Mouse (Mus musculus): ENCODE data around the gene Tmem98.

Tmem98 gene

DNA sequence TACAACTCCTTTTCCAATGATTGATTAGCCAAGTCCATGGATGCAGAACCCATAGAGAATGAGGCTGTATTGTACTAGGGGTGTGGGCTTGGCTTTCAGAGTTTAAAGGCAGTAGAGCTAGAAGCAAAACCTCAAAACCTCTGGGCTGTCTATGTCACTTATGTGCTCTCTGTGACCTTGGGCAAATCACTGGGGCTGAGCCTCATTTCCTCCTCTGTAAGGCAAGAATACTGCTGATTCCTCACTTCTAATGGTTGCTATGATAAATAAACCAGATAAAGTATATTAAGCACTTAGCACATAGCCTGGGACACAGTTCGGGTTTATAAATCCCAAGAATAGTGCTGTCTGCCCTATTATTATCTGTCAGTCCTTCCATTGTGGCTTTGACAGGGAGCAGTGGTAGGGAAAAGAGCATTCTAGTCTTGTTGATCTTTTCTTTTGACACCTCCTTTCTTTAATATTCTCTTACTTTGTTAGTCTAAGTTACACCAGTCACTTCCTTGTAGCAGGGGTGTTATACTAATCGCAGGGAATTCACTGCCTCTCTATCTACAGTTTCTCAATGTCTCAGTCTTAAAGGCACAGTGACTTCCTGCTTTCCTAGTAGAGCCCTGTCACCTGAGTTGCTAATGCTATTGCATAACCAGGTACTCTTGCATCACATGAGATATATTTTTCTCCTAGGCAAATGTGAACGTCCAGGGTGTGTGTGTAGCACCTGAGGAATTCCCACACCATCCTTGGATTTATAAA is 18.1 kb upstream of the Tmem98 start:
- no peak for DNase-seq

DNA sequence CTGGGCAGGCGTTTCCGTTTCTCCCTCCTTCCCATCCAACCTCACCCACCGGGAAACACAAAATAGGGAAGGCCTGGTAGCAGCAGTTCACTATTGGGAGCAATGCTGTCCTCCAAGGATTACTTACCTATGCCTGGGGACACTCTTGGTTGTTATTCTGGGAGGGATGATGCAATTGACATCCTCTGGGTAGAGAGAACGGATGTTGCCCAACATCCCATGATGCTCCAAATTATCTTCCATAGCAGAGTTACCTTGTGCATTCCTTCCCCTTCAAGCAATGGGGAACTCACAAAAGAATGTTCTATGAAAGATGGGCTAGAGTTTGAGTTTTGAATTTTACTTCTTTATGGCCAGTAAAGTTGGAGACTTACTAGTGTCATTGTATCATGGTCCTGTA is 16.6 kb upstream of the Tmem98 start:
- no peak for DNase-seq

DNA sequence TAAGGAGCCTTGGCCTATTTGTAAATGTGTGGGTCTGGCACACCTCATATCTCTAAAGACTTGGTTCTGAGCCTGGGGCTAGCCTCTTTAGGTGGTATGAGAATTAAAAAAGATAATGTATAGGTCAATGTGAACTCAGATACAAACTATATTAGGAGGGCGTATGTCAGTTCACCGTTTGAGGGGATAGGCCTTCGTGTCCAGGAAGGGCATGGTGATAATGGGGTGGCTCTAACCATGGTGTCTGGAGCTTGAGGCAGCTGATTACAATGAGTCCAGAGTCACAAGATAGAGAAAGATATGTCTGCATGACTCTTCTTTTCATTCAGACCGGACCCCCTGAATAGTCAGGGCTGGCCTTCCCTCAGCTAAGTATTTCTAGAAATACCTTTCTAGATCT is 15.7 kb upstream of the Tmem98 start:
- no peak for DNase-seq

GRCm38 (mm10) chr11:80795431-80795830 is 14.5 kb upstream of the Tmem98 start:
- DNase-seq, result no peak

DNA sequence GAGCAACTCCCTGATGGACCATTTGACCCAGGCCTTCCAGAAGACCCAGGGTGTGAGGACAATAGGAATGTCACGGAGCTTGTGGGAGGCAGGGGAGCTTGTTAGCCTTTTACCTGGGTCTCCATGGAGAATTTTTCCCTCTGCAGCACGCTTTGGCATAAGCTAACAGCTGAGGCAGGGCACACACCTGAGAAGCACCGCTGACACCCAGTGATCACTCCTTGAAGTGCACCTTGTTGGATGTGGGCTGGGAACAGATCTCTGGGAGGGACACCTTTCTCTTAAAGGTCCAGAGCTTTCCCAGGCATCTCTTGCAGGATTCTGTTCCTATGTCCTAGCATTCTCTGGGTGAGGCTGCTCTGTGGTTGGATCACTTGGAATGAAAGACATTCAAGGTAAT is 10.0 kb upstream of the Tmem98 start:
- DNase-seq, result no peak

DNA sequence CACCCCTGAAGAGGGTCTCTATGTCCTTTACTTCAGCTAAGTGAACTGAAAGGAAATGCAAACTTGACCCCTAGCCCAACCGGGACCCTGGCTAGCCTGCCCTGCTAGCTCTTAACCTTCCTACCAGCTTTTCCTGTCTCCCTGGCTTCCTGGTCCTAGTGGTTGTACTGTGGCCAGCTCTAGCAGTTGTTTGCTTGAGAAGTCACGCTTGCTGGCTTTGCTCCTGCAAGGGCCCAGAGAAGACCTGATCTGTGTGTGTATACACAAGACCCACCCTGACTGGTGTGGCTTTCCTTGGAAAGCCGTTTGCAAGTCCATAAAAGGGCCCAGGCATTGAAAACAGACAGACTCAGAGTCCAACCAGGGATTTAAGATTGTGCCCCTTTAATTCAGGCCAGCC is 7.3 kb upstream of the Tmem98 start:
- no peak for DNase-seq

DNA sequence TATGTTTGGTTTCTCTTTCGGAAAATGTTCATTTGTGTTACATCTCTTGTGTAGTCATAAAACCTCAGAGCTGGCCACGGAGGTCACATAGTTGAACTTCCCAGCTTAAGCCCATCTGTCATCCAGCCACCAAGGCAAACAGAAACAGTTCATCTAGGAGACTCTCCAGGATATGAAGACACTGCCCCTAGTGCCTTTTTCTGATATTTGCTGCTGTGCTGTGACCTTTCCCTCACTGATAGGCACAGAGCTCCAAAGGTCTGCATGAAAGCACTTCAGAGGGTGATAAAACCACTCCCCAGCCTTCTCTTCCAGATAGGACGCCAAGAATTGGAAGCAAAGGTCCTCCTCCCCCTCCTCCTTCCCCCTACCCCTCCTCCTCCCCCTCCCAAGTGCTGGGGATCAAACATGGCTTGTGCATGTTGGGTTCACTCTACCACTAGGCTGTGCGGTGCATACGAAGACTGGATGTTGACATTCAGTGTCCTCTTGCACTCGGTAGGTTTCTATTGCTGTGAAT is 1.4 kb upstream of the Tmem98 start:
- no peak for DNase-seq

- no peak for DNase-seq
These were observed 346 bp upstream of the Tmem98 start for GRCm38 (mm10) chr11:80809666-80809992.

GRCm38 (mm10) chr11:80811156-80811555 is 1.2 kb downstream of the Tmem98 start:
- DNase-seq, result no peak

DNA sequence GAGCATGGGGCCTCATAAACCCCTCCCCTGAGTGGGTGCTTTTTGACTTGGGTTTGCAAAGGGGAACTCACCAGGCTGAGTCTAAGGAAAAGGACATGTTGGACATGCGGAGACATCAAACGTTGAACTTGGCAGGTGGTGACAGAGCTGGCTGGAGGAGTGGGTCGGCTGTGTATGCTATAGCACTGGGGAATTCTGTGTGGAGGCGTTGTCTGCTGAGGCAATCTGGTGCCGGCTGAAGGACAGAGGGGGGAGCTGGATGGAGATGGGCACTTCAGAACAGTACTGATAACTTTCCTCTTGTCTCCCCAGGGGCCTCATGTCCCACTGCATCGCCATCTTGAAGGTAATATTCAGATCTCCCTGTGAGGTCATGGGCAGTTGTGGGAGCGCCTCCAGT is 5.4 kb downstream of the Tmem98 start:
- DNase-seq, result no peak

GRCm38 (mm10) chr11:80818060-80818697 is 8.2 kb downstream of the Tmem98 start:
- DNase-seq, result peak; percentile 29

- no peak for DNase-seq
These were observed 10.1 kb downstream of the Tmem98 start for GRCm38 (mm10) chr11:80820085-80820484.

- no peak for DNase-seq
These were observed 11.3 kb downstream of the Tmem98 start for GRCm38 (mm10) chr11:80821296-80821695.

DNA sequence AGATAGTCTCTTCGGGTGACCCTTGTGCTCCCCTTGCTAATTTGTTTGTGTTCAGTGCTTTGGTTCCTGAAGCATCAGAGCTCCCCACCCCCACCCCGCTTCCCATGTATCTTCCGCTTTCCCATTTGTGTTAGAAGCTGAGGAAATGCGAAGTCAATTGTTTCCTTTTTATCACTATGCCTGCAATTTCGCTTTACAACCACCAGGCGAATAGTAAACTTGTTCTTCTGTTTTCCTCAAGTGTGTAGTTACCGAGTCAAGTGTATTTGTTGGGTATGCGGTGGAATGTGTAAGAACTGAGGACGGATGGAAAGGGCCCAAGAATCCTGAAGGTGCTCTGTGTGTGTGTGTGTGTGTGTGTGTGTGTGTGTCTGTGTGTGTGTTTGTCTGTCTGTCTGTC is 11.8 kb downstream of the Tmem98 start:
- DNase-seq, result no peak

DNA sequence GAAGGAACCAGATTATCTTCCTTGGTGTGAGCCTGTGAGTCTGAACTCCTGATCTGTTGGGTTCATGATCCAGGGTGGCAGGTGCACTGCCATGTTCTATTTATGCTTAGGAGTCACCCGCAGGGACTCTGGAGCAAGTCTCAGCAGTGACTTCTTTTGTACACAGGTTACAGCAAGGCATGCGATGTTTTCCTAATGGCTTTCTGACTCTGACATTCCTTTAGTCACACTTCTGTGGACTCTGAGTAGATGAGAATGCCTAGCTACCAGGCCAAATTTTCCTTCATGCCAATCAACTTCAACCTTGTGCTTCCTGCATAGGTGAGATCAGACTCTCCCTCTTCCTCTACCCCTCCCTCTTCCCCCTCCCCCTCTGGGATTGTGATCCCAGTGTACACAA is 25.4 kb downstream of the Tmem98 start:
- DNase-seq, result no peak

GRCm38 (mm10) chr11:80835841-80836240 is 25.9 kb downstream of the Tmem98 start:
- DNase-seq, result no peak

- no peak for DNase-seq
These were observed 28.7 kb downstream of the Tmem98 start for GRCm38 (mm10) chr11:80838724-80839123.

DNA sequence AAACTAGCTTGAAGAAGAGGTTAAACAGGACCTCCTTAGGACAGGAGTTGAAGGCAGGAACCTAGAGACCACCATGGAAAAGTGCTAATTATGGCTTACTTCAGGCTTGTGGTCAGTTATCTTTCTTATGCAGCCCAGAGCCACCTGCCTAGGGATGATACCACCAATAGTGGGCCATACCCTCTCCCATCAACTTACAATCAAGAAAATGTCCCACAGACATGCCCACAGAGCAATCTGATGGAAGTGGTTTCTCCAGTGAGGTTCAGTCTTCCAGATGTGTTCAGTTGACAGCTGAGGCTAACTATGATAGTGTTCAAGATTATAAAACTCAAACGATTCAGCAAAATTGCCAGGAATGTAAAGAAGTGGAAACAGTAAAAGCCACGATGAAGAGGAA is 33.5 kb downstream of the Tmem98 start:
- no peak for DNase-seq

GRCm38 (mm10) chr11:80845486-80845885 is 35.5 kb downstream of the Tmem98 start:
- no peak for DNase-seq

DNA sequence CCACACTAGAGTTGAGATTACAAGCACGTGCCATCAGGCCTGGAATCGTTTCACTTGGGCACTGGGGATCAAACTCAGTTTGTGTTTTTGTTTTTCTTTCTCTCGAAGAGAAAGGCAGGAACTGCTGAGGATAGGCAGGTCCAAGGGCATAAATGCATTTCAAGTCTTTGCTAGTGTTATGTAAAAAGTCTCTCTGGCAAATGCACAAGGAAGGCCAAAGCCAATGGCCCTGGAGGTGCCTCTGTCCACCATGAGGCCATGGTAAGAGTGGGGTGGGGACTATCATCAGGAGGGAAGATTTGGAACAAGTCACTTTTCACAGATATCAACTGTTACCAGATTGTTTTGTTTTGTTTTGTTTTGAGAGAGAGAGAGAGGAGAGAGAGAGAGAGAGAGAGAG is 36.1 kb downstream of the Tmem98 start:
- no peak for DNase-seq

- DNase-seq, result no peak
These were observed 38.2 kb downstream of the Tmem98 start for GRCm38 (mm10) chr11:80848131-80848530.

GRCm38 (mm10) chr11:80851859-80852258 is 41.9 kb downstream of the Tmem98 start:
- peak; percentile 3 for DNase-seq

DNA sequence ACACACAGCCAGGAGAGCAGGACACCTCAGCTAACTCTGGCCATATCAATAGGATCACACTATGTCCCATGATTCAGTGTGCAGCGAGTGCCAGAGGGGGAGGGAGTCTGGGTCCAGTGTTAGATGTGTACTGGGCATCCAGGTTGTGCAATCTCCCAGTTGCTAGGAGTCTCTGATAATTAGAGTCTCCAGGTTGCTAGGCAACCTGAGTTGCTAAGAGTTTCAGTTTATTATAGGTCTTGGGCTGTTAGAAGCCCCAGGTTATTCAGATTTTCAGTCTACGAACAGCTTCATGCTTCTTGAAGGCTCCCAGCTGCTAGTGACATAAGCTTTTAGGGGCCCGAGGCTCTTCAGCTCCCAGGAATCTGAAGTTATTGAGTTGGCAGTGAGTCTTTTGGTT is 43.0 kb downstream of the Tmem98 start:
- DNase-seq, result no peak

- no peak for DNase-seq
These were observed 44.5 kb downstream of the Tmem98 start for GRCm38 (mm10) chr11:80854430-80854829.

GRCm38 (mm10) chr11:80854908-80855307 is 44.9 kb downstream of the Tmem98 start:
- DNase-seq, result no peak

All from thymus, postnatal 25 days (tissue).